Mouse (Mus musculus) neural tube, postnatal 0 days (tissue): Measurements from ENCODE around the gene Rhbdd3. TPM values are rescaled to one million over a fixed set of nuclear protein-coding genes. Genes with fewer than 3 reads are reported as not detected.

Experiments
- polyA plus RNA-seq: library from polyadenylated mRNA; unstranded; fragments of >200 nt; fragmentation: Nextera tagmentation; extraction: Ambion mirVana; gene quantifications from 2 replicates; pipeline ENCODE4 v1.2.1, GENCODE M21; 2015

Gene Rhbdd3
- polyA plus RNA-seq = 39.1 and 45.6 TPM in 2 replicates

GRCm38 (mm10) chr11:5098736-5099542 lies at the start of gene Rhbdd3, which contains the start of gene Ewsr1:
Gene Rhbdd3, plus strand, starts transcription at chr11:5098926.
Gene Ewsr1, minus strand, starts transcription at chr11:5099266.

GRCm38 (mm10) chr11:5057856-5058641 lies 40.7 kb upstream of the Rhbdd3 start, which contains the start of gene Rasl10a:
Gene Rasl10a, plus strand, starts transcription at chr11:5058128.

GRCm38 (mm10) chr11:5065056-5065821 lies 33.5 kb upstream of the Rhbdd3 start, which contains the start of gene Gas2l1:
Gene Gas2l1, minus strand, starts transcription at chr11:5065327.

GRCm38 (mm10) chr11:5151680-5152337 lies 53.1 kb downstream of the Rhbdd3 start, which contains the start of gene Emid1:
Gene Emid1, minus strand, starts transcription at chr11:5152257.

Other genes with a start within 250 kb of the Rhbdd3 start
- gene Nf2, start 249.4 kb upstream of the Rhbdd3 start, polyA plus RNA-seq = 43.5 and 44.8 TPM in 2 replicates
- 110 and 116 TPM in 2 replicates for gene Nipsnap1, start 225.0 kb upstream of the Rhbdd3 start, polyA plus RNA-seq
- 31.0 and 32.6 TPM in 2 replicates for gene Thoc5, start 203.6 kb upstream of the Rhbdd3 start, polyA plus RNA-seq
- gene Nefh, start 150.9 kb upstream of the Rhbdd3 start, polyA plus RNA-seq = 59.7 and 69.0 TPM in 2 replicates
- gene Ap1b1, start 112.1 kb upstream of the Rhbdd3 start, polyA plus RNA-seq = 82.9 and 93.1 TPM in 2 replicates
- 5.3 and 6.1 TPM in 2 replicates for gene Rasl10a, start 40.8 kb upstream of the Rhbdd3 start, polyA plus RNA-seq
- 26.2 and 27.1 TPM in 2 replicates for gene Gas2l1, start 33.6 kb upstream of the Rhbdd3 start, polyA plus RNA-seq
- gene Ewsr1, start 340 bp downstream of the Rhbdd3 start, polyA plus RNA-seq = 328 and 384 TPM in 2 replicates
- 28.6 and 30.1 TPM in 2 replicates for gene Emid1, start 53.3 kb downstream of the Rhbdd3 start, polyA plus RNA-seq
- 3.6 and 4.3 TPM in 2 replicates for gene Kremen1, start 162.6 kb downstream of the Rhbdd3 start, polyA plus RNA-seq